ENCODE assay signal across 25 mouse cellular contexts in the genomic region with DNA sequence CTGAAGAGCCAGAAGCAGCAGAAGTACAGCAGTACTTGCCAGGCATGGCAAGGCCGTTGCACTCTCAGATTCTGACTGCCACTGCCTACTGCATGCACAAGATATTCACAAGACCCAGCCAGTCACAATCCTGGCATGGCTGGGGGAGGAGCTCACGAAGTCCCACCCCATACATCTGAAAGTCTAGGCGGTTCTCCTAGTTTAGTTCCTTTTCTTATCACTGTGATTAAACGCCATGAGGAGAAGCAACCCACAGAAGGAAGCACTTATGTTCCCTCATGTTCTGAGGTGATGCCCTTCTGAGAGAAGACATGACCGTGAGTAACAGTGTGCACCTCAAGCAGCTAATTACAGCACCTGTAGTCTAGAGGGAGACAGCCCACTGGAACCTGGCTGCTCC. TPM values are rescaled to one million over a fixed set of nuclear protein-coding genes. Genes with fewer than 3 reads are reported as not detected.
DNase-seq lines count a peak whose midpoint lies in the region; ATAC-seq and TF ChIP-seq lines count a peak whose summit lies in the region.
"Had no signal": no experiment of that assay in that cellular context is flagged by ENCODE, and none has a peak within 500 bp of the region (broad histone marks: within the 10 kb centered on the region; RNA-seq: fewer than 3 reads in every experiment).

No protein-coding gene starts in this region.

- intact Hi-C loops in left cerebral cortex, postnatal 10 days (cut with DNase I), result no loop called here

- H3K27me3 ChIP-seq in intestine, embryonic 15.5 days (replicated peaks), result no peaks in the 10 kb centered on the region
- no peaks in the 10 kb centered on the region for H3K27me3 ChIP-seq in liver, embryonic 14.5 days (ENCODE audit: control insufficient read depth, insufficient read depth, low read length)
- no peaks in the 10 kb centered on the region for H3K27me3 ChIP-seq in midbrain, embryonic 11.5 days (ENCODE audit: control insufficient read depth, insufficient read depth, low read length)
- H3K27me3 ChIP-seq: heart, embryonic 15.5 days; limb, embryonic 12.5 days; lung, embryonic 15.5 days; midbrain, embryonic 15.5 days; Patski had no signal

- peak; percentile 52 for DNase-seq in c-Kit-positive CD71-positive TER-119-positive erythroid progenitor cells, embryonic 14.5 days (ENCODE audit: low spot score)
- DNase-seq in liver, embryonic 14.5 days (ENCODE audit: low read depth in 3 of 3, low spot score in 3 of 3), result peak; percentile 63 to 74 (median 66)
- no peak for DNase-seq in midbrain, embryonic 11.5 days (ENCODE audit: low spot score, missing footprints)
- no peak for DNase-seq in lung, postnatal 14 days
- no peak for DNase-seq in left cerebral cortex, postnatal 10 days (ENCODE audit: extremely low spot score in 1 of 2, low spot score in 2 of 2)
- DNase-seq: adrenal gland, adult 8-10 months; cerebellum, adult 11 months; cerebellum, postnatal 14 days; embryo, embryonic 11 days; heart, adult 18-20 months; kidney, adult 2 months; kidney, postnatal 4 days; right cerebral cortex, postnatal 14 days; spleen, adult 18-20 months; thymus, adult 18-20 months had no signal

- 83% methylated on average over 5 of the region's 5 CpGs for WGBS in intestine, embryonic 15.5 days
- WGBS in liver, embryonic 14.5 days (ENCODE audit: insufficient replicate concordance), result 24% methylated on average over 5 of the region's 5 CpGs
- 91% methylated on average over 5 of the region's 5 CpGs for WGBS in midbrain, embryonic 11.5 days

- no peak overlapping the region for H3K9ac ChIP-seq in intestine, embryonic 15.5 days
- H3K9ac ChIP-seq in liver, embryonic 14.5 days (replicated peaks), result no peak overlapping the region
- H3K9ac ChIP-seq in midbrain, embryonic 11.5 days (ENCODE audit: low read length), result no peak overlapping the region
- H3K9ac ChIP-seq: heart, embryonic 15.5 days; limb, embryonic 12.5 days; lung, embryonic 15.5 days; midbrain, embryonic 15.5 days had no signal

- TF ChIP-seq EP300 in liver, embryonic 14.5 days (IDR thresholded peaks at IDR 0.05; ENCODE audit: low read depth), result peak; percentile 19; the same call in 1 of the 2 replicates

- ATAC-seq in intestine, embryonic 15.5 days, result peak; percentile 34; the same call in 1 of the 2 replicates
- ATAC-seq in liver, embryonic 14.5 days (ENCODE audit: insufficient read depth), result peak; percentile 64
- ATAC-seq in megakaryocyte-erythroid progenitor cell, adult 5-6 weeks (replicated peaks; ENCODE audit: low FRiP score, low TSS enrichment, poor library complexity, severe bottlenecking), result peak; percentile 75
- ATAC-seq in midbrain, embryonic 11.5 days (ENCODE audit: low FRiP score), result no peak
- ATAC-seq: hindbrain, embryonic 16.5 days; midbrain, embryonic 15.5 days; Patski had no signal

- no peaks in the 10 kb centered on the region for H3K9me3 ChIP-seq in intestine, embryonic 15.5 days
- H3K9me3 ChIP-seq in liver, embryonic 14.5 days (ENCODE audit: control insufficient read depth, low read length), result no peaks in the 10 kb centered on the region
- no peaks in the 10 kb centered on the region for H3K9me3 ChIP-seq in midbrain, embryonic 11.5 days (ENCODE audit: control insufficient read depth, low read length)
- H3K9me3 ChIP-seq: heart, embryonic 15.5 days; limb, embryonic 12.5 days; lung, embryonic 15.5 days; midbrain, embryonic 15.5 days had no signal

- no peak overlapping the region for H3K4me2 ChIP-seq in intestine, embryonic 15.5 days (replicated peaks)
- H3K4me2 ChIP-seq in liver, embryonic 14.5 days (ENCODE audit: low read depth), result peak overlapping the region; percentile 49
- H3K4me2 ChIP-seq in midbrain, embryonic 11.5 days, result no peak overlapping the region
- H3K4me2 ChIP-seq: heart, embryonic 15.5 days; limb, embryonic 12.5 days; lung, embryonic 15.5 days; midbrain, embryonic 15.5 days had no signal

- H3K27ac ChIP-seq in intestine, embryonic 15.5 days, result no peak overlapping the region
- peak overlapping the region; percentile 54 for H3K27ac ChIP-seq in liver, embryonic 14.5 days
- no peak overlapping the region for H3K27ac ChIP-seq in midbrain, embryonic 11.5 days (ENCODE audit: low read depth, low read length)
- H3K27ac ChIP-seq: heart, embryonic 15.5 days; limb, embryonic 12.5 days; lung, embryonic 15.5 days; macrophage; midbrain, embryonic 15.5 days had no signal

- no peaks in the 10 kb centered on the region for H3K36me3 ChIP-seq in intestine, embryonic 15.5 days
- no peaks in the 10 kb centered on the region for H3K36me3 ChIP-seq in liver, embryonic 14.5 days (replicated peaks; ENCODE audit: control insufficient read depth, insufficient read depth, low read depth)
- no peaks in the 10 kb centered on the region for H3K36me3 ChIP-seq in midbrain, embryonic 11.5 days (ENCODE audit: control insufficient read depth, insufficient read depth, low read length)
- H3K36me3 ChIP-seq: heart, embryonic 15.5 days; limb, embryonic 12.5 days; lung, embryonic 15.5 days; midbrain, embryonic 15.5 days had no signal

- no peak for TF ChIP-seq CTCF in liver, embryonic 14.5 days (IDR thresholded peaks at IDR 0.05; ENCODE audit: low read depth)

- H3K4me3 ChIP-seq in intestine, embryonic 15.5 days (replicated peaks), result no peak overlapping the region
- H3K4me3 ChIP-seq in liver, embryonic 14.5 days (ENCODE audit: insufficient read depth in 1 of 2, low read depth in 2 of 2, low read length in 2 of 2), result no peak overlapping the region; a peak in 1 of 4 replicates
- H3K4me3 ChIP-seq in midbrain, embryonic 11.5 days (ENCODE audit: low read depth, low read length), result no peak overlapping the region
- H3K4me3 ChIP-seq: heart, embryonic 15.5 days; limb, embryonic 12.5 days; lung, embryonic 15.5 days; midbrain, embryonic 15.5 days; myocyte had no signal

- no peaks in the 10 kb centered on the region for H3K4me1 ChIP-seq in intestine, embryonic 15.5 days (replicated peaks)
- H3K4me1 ChIP-seq in liver, embryonic 14.5 days (replicated peaks; ENCODE audit: control insufficient read depth in 2 of 2, insufficient read depth in 2 of 2, low read length in 1 of 2), result peaks cover 46 to 47% of the 10 kb centered on the region in 2 experiments
- no peaks in the 10 kb centered on the region for H3K4me1 ChIP-seq in midbrain, embryonic 11.5 days (ENCODE audit: control insufficient read depth, insufficient read depth, low read length)
- H3K4me1 ChIP-seq: limb, embryonic 12.5 days; lung, embryonic 15.5 days; midbrain, embryonic 15.5 days had no signal

RNA-seq across cellular contexts. Expression of a gene that starts 12.4 kb away (rescaled TPM):
- 10.4 and 11.3 TPM in 2 replicates for polyA plus RNA-seq in intestine, embryonic 15.5 days (2015; fragmentation: Nextera tagmentation; extraction: Ambion mirVana)
- polyA plus RNA-seq in liver, embryonic 14.5 days (2012; rRNA removed), result 12.5 and 17.9 TPM in 2 replicates
- 10.9 and 15.2 TPM in 2 replicates for polyA plus RNA-seq in liver, embryonic 14.5 days (2014; fragmentation: Nextera tagmentation; extraction: Ambion mirVana)
- total RNA-seq in megakaryocyte-erythroid progenitor cell, adult 5-6 weeks (2014; fragmentation: Nextera tagmentation), result 61.1 and 75.0 TPM in 2 replicates
- total RNA-seq in megakaryocyte-erythroid progenitor cell, adult 5-6 weeks (2017), result 98.1 and 106 TPM in 2 replicates
- 15.6 and 17.2 TPM in 2 replicates for polyA plus RNA-seq in midbrain, embryonic 11.5 days (2014; fragmentation: Nextera tagmentation; extraction: Ambion mirVana)
- total RNA-seq in left cerebral cortex, postnatal 10 days (2021), result 10 to 100 TPM; 44.1 to 44.3 TPM

Comparison
In these comparisons a context has a peak if more than half of its experiments do, and no peak if none do; other contexts are left out.
1. DNase-seq: peak in c-Kit-positive CD71-positive TER-119-positive erythroid progenitor cells, embryonic 14.5 days (single experiment) and liver, embryonic 14.5 days (3 of 3); none in midbrain, embryonic 11.5 days (single experiment), lung, postnatal 14 days (single experiment) and left cerebral cortex, postnatal 10 days (0 of 2).